Mouse (Mus musculus) E14TG2a.4 (cell line): ENCODE results near the gene Zp3.

Experiments
- H3K27me3 ChIP-seq: 2 replicates; pipeline ENCODE4 v1.6.1; 2014; ENCODE audit warnings: low read length, control low read depth; ENCODE audit not compliant: insufficient read depth
- H3K36me3 ChIP-seq: 2 replicates; pipeline ENCODE4 v1.6.1; 2014; ENCODE audit warnings: low read length, control low read depth; ENCODE audit not compliant: insufficient read depth
- H3K4me1 ChIP-seq: replicated peaks from 2 replicates; pipeline ENCODE4 v1.6.1; 2014; ENCODE audit warnings: low read depth, low read length, control low read depth
- H3K4me3 ChIP-seq: replicated peaks from 2 replicates; pipeline ENCODE4 v1.5.1; 2014; ENCODE audit warnings: mild to moderate bottlenecking, low read length
- H3K9me3 ChIP-seq: 2 replicates; pipeline ENCODE4 v1.6.1; 2014; ENCODE audit warnings: low read length, control low read depth
- CTCF ChIP-seq: conservative IDR thresholded peaks from 2 replicates; pipeline ENCODE4 v1.5.1; 2014; ENCODE audit warnings: low read length
- NANOG ChIP-seq: IDR thresholded peaks from 2 replicates; pipeline ENCODE4 v1.6.1; 2014; ENCODE audit warnings: borderline replicate concordance, low read length, mixed read lengths
- POU5F1 ChIP-seq: IDR thresholded peaks from 2 replicates; pipeline ENCODE4 v1.6.1; 2014; ENCODE audit warnings: low read length, borderline replicate concordance

The Zp3 gene

GRCm38 (mm10) chr5:136002325-136002724, 22.4 kb downstream of the Zp3 start:
- H3K9me3 ChIP-seq: peaks cover 5% of the 10 kb centered on the region; the same call in 1 of the 2 replicates
- no peaks in the 10 kb centered on the region for H3K27me3 ChIP-seq
- 0 out of 2 replicates have a peak overlapping the region, but pooled peaks have one; percentile 1 for H3K4me3 ChIP-seq
- H3K4me1 ChIP-seq: peaks cover 68% of the 10 kb centered on the region
- peaks cover 65% of the 10 kb centered on the region for H3K36me3 ChIP-seq
- TF ChIP-seq NANOG: no peak
- no peak for TF ChIP-seq POU5F1
- no peak for TF ChIP-seq CTCF

- peaks cover 65% of the 10 kb centered on the region for H3K36me3 ChIP-seq
- peaks cover 68% of the 10 kb centered on the region for H3K4me1 ChIP-seq
- no peak for TF ChIP-seq POU5F1
- no peak for TF ChIP-seq CTCF
- TF ChIP-seq NANOG: no peak
- H3K9me3 ChIP-seq: peaks cover 5% of the 10 kb centered on the region; the same call in 1 of the 2 replicates
- no peaks in the 10 kb centered on the region for H3K27me3 ChIP-seq
- H3K4me3 ChIP-seq: no peak overlapping the region
Observed at GRCm38 (mm10) chr5:136002751-136003151, 22.9 kb downstream of the Zp3 start.

GRCm38 (mm10) chr5:136004537-136004936, 24.6 kb downstream of the Zp3 start:
- Histone ChIP-seq H3K27me3 (no peaks in the 10 kb centered on the region), H3K36me3 (peaks cover 57% of the 10 kb centered on the region), H3K4me1 (peaks cover 62% of the 10 kb centered on the region), H3K9me3 (peaks cover 5% of the 10 kb centered on the region; the same call in 1 of the 2 replicates), H3K4me3 (no peak overlapping the region)
- no peak for TF ChIP-seq POU5F1
- no peak for TF ChIP-seq CTCF

- no peak for TF ChIP-seq CTCF
- no peak for TF ChIP-seq POU5F1
- TF ChIP-seq NANOG: no peak
- no peak overlapping the region for H3K4me3 ChIP-seq
Observed at GRCm38 (mm10) chr5:136007745-136008144, 27.8 kb downstream of the Zp3 start.

GRCm38 (mm10) chr5:136014877-136015276, 35.0 kb downstream of the Zp3 start:
- Histone ChIP-seq H3K4me1 (peaks cover 83% of the 10 kb centered on the region), H3K4me3 (0 out of 2 replicates have a peak overlapping the region, but pooled peaks have one; percentile 39), H3K36me3 (peaks cover 47% of the 10 kb centered on the region), H3K27me3 (no peaks in the 10 kb centered on the region), H3K9me3 (no peaks in the 10 kb centered on the region)
- TF ChIP-seq CTCF: no peak
- TF ChIP-seq NANOG: no peak
- no peak for TF ChIP-seq POU5F1

More at GRCm38 (mm10) chr5:136007745-136008144, 27.8 kb downstream of the Zp3 start:
- no peaks in the 10 kb centered on the region for H3K27me3 ChIP-seq
- H3K36me3 ChIP-seq: peaks cover 63% of the 10 kb centered on the region
- H3K4me1 ChIP-seq: peaks cover 57% of the 10 kb centered on the region
- H3K9me3 ChIP-seq: no peaks in the 10 kb centered on the region

GRCm38 (mm10) chr5:136015586-136015985, 35.7 kb downstream of the Zp3 start:
- TF ChIP-seq CTCF (no peak), NANOG (no peak), POU5F1 (no peak)
- Histone ChIP-seq H3K4me1 (peaks cover 86% of the 10 kb centered on the region), H3K4me3 (peak overlapping the region; percentile 39; the same call in 1 of the 2 replicates), H3K9me3 (no peaks in the 10 kb centered on the region), H3K36me3 (peaks cover 47% of the 10 kb centered on the region), H3K27me3 (no peaks in the 10 kb centered on the region)

GRCm38 (mm10) chr5:136016014-136016876, 36.3 kb downstream of the Zp3 start:
- H3K27me3 ChIP-seq: no peaks in the 10 kb centered on the region
- H3K4me1 ChIP-seq: peaks cover 92% of the 10 kb centered on the region
- H3K9me3 ChIP-seq: no peaks in the 10 kb centered on the region
- TF ChIP-seq POU5F1 (0 out of 2 replicates have a peak, but pooled peaks have one; percentile 48), CTCF (no peak), NANOG (peak; percentile 24; the same call in 1 of the 2 replicates)
- peaks cover 42% of the 10 kb centered on the region for H3K36me3 ChIP-seq
- H3K4me3 ChIP-seq: no peak overlapping the region; the same call in 1 of the 2 replicates

- no peaks in the 10 kb centered on the region for H3K9me3 ChIP-seq
- H3K36me3 ChIP-seq: peaks cover 38% of the 10 kb centered on the region
- H3K4me1 ChIP-seq: peaks cover 98% of the 10 kb centered on the region
- TF ChIP-seq CTCF: no peak
- no peak for TF ChIP-seq POU5F1
- no peak for TF ChIP-seq NANOG
- no peak overlapping the region for H3K4me3 ChIP-seq
- no peaks in the 10 kb centered on the region for H3K27me3 ChIP-seq
Observed at GRCm38 (mm10) chr5:136017262-136017661, 37.4 kb downstream of the Zp3 start.
